Mouse (Mus musculus) MEL (cell line): ENCODE measurements around the gene Abcc5.

Source experiments
- CHD2 ChIP-seq: IDR thresholded peaks from 2 replicates; pipeline ENCODE4 v1.6.1; 2011; ENCODE audit warnings: low read length, improper control_type of control experiment
- CTCF ChIP-seq, 3 experiments: IDR thresholded peaks in 2 of 3; conservative IDR thresholded peaks in 1 of 3; 2 replicates each; pipeline ENCODE4 v1.5.1; 2011 to 2012; ENCODE audit warnings: low read length in 3 of 3, low read depth in 2 of 3, mild to moderate bottlenecking in 2 of 3, improper control_type of control experiment in 1 of 3, inconsistent platforms in 1 of 3, mixed read lengths in 1 of 3, moderate library complexity in 1 of 3; ENCODE audit not compliant: control insufficient read depth in 1 of 3, insufficient read depth in 1 of 3, poor library complexity in 1 of 3, severe bottlenecking in 1 of 3
- EP300 ChIP-seq, 2 experiments: IDR thresholded peaks; 2 replicates each; pipeline ENCODE4 v1.6.1; 2011; ENCODE audit warnings: improper control_type of control experiment in 2 of 2, low read length in 2 of 2, low read depth in 1 of 2, mild to moderate bottlenecking in 1 of 2
- GATA1 ChIP-seq: IDR thresholded peaks from 2 replicates; pipeline ENCODE4 v1.6.1; 2011; ENCODE audit warnings: low read depth, low read length, improper control_type of control experiment
- MYC ChIP-seq: IDR thresholded peaks from 2 replicates; pipeline ENCODE4 v1.6.1; 2011; ENCODE audit warnings: low read depth, mild to moderate bottlenecking, low read length, improper control_type of control experiment, moderate library complexity
- POLR2A ChIP-seq, 2 experiments: IDR thresholded peaks; 2 replicates each; pipeline ENCODE4 v1.6.1; 2011 to 2012; ENCODE audit warnings: low read length in 2 of 2, mild to moderate bottlenecking in 2 of 2, control low read depth in 1 of 2, improper control_type of control experiment in 1 of 2, low read depth in 1 of 2, moderate library complexity in 1 of 2; ENCODE audit not compliant: control insufficient read depth in 1 of 2, insufficient read depth in 1 of 2, poor library complexity in 1 of 2
- POLR2AphosphoS5 ChIP-seq: IDR thresholded peaks from 2 replicates; pipeline ENCODE4 v1.6.1; 2012; ENCODE audit warnings: low read depth, borderline replicate concordance, mild to moderate bottlenecking, inconsistent platforms, low read length, moderate library complexity, mixed read lengths
- RAD21 ChIP-seq: IDR thresholded peaks from 2 replicates; pipeline ENCODE4 v1.6.1; 2011; ENCODE audit warnings: mild to moderate bottlenecking, low read depth, low read length, improper control_type of control experiment
- TCF12 ChIP-seq: IDR thresholded peaks from 2 replicates; pipeline ENCODE4 v1.6.1; 2014; ENCODE audit warnings: low read depth, mild to moderate bottlenecking, inconsistent platforms, low read length, improper control_type of control experiment, moderate library complexity
- USF1 ChIP-seq: IDR thresholded peaks from 2 replicates; pipeline ENCODE4 v1.6.1; 2014; ENCODE audit warnings: low read depth, mild to moderate bottlenecking, inconsistent platforms, low read length, improper control_type of control experiment, moderate library complexity
- ZNF384 ChIP-seq: IDR thresholded peaks from 2 replicates; pipeline ENCODE4 v1.6.1; 2012; ENCODE audit warnings: low read depth, mild to moderate bottlenecking, inconsistent platforms, low read length, improper control_type of control experiment

GRCm38 (mm10) chr16:20451774-20452173, 25.6 kb upstream of the Abcc5 start:
- no peak for TF ChIP-seq TCF12
- no peak for TF ChIP-seq ZNF384
- TF ChIP-seq CTCF (IDR thresholded peaks at IDR 0.05 in 2 of 3, conservative IDR thresholded peaks at IDR 0.05 in 1 of 3; ENCODE audit: control insufficient read depth in 1 of 3, insufficient read depth in 1 of 3, low read depth in 2 of 3, low read length in 3 of 3, poor library complexity in 1 of 3, severe bottlenecking in 1 of 3) = no peak
- no peak for TF ChIP-seq POLR2A (IDR thresholded peaks at IDR 0.05; ENCODE audit: control insufficient read depth in 1 of 2, insufficient read depth in 1 of 2, low read depth in 1 of 2, low read length in 2 of 2, poor library complexity in 1 of 2)
- no peak for TF ChIP-seq POLR2AphosphoS5
- no peak for TF ChIP-seq EP300 (IDR thresholded peaks at IDR 0.05; ENCODE audit: low read depth in 1 of 2, low read length in 2 of 2)
- TF ChIP-seq GATA1 = no peak
- TF ChIP-seq RAD21 = no peak
- TF ChIP-seq MYC = no peak
- no peak for TF ChIP-seq CHD2
- TF ChIP-seq USF1 = no peak
